Mouse (Mus musculus): Measurements from ENCODE around the gene Tmem199. TPM values are rescaled to one million over a fixed set of nuclear protein-coding genes. Genes with fewer than 3 reads are reported as not detected.
"Not testable (repeated sequence)": the region's sequence is repeated elsewhere in the genome, so short reads cannot be mapped to it uniquely, and the experiment has no call there.

The Tmem199 gene
- polyA plus RNA-seq, 1 experiment from 2014 or later: 45.9 TPM

GRCm38 (mm10) chr11:78544449-78545111 lies 32.6 kb upstream of the Tmem199 start:
- no peak overlapping the region for H3K4me2 ChIP-seq (replicated peaks)
- ATAC-seq (ENCODE audit: low FRiP score, low read depth): no peak
- H3K27ac ChIP-seq: no peak overlapping the region
- H3K4me3 ChIP-seq: no peak overlapping the region
- no peaks in the 10 kb centered on the region for H3K9me3 ChIP-seq
- WGBS: 96% methylated on average over 7 of the region's 7 CpGs
- H3K36me3 ChIP-seq: peaks cover 56% of the 10 kb centered on the region
- no peaks in the 10 kb centered on the region for H3K27me3 ChIP-seq
- H3K4me1 ChIP-seq: peaks cover 17% of the 10 kb centered on the region
- H3K9ac ChIP-seq: no peak overlapping the region

DNA sequence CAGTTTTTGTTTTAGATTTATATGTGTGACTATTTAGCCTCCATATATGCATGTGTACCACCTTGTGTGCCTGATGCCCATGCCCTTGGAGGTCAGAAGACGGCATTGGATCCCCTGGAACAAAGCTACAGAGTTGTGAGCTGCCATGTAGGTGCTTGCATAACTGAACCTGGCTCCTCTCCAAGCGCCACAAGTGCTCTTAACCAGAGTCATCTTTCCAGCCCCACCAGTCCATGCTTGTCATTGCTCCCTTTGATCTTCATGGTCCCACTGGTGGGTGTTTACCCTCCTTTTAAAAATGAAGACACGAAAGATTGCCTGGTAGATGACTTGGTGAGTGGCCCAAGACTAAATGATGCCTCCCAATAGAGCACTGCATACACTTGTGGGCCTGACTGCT lies 28.4 kb upstream of the Tmem199 start:
- H3K27me3 ChIP-seq: no peaks in the 10 kb centered on the region
- 81% methylated on average over 3 of the region's 3 CpGs for WGBS
- H3K36me3 ChIP-seq: peaks cover 66% of the 10 kb centered on the region
- no peaks in the 10 kb centered on the region for H3K9me3 ChIP-seq
- no peak overlapping the region for H3K4me3 ChIP-seq
- H3K9ac ChIP-seq: no peak overlapping the region
- no peak for ATAC-seq (ENCODE audit: low FRiP score, low read depth)
- peaks cover 14% of the 10 kb centered on the region for H3K4me1 ChIP-seq
- no peak overlapping the region for H3K4me2 ChIP-seq (replicated peaks)
- no peak overlapping the region for H3K27ac ChIP-seq

DNA sequence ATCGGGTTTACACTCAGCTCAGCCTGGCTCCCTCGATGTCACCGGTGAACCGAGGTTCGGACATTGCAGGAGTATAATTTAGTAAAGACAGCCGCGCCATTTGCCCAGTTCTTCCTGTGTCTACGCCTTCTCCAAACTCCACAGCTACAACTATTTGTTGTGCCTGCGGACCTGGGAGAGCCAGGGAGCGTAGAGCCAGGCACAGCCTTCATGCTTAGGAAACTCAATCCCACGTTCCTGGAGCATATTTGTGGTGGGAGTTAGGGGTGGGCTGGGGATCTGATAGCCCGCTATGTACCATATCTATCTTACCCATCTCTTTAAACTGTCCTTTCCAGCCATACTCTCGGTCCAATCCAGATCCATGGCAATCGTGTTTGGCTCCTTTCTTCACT lies 24.7 kb upstream of the Tmem199 start:
- 3% methylated on average over 14 of the region's 14 CpGs for WGBS
- peak overlapping the region; percentile 84 for H3K4me3 ChIP-seq
- ATAC-seq (ENCODE audit: low FRiP score, low read depth): peak; percentile 1; the same call in 1 of the 2 replicates
- H3K4me1 ChIP-seq: peaks cover 26% of the 10 kb centered on the region
- H3K9ac ChIP-seq: peak overlapping the region; percentile 88
- H3K9me3 ChIP-seq: no peaks in the 10 kb centered on the region
- H3K27ac ChIP-seq: peak overlapping the region; percentile 87
- H3K4me2 ChIP-seq (replicated peaks): peak overlapping the region; percentile 87
- H3K36me3 ChIP-seq: peaks cover 35% of the 10 kb centered on the region
- H3K27me3 ChIP-seq: no peaks in the 10 kb centered on the region

DNA sequence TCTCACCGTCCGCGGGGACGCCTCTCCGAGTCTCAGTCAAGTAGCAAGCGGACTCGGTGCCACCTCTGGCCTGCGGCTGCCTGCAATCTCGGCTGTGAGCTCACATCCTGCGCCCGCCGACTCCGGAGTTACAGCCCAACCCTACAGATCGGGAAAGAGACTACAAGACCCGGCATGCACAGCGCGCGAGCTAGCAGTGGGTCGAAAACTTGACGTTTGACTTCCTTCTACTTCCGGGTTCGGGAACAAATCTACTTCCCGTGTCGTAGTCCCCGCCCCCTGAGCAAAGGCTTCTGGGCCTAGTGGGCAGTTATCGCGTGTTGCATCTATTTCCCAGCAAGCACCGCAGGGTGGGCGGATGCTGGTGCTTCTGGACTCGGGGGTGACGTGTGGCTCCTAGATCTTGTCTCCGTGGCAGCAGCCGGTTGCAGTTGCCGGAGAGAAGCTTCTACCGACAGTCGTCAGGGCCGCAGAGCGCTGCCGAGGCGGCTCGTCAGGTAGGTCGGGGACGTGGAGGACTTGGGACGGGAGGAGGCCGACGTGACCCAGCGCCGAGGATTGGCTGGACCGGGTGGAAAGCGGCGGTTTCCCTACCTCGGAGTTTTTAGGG lies 24.2 kb upstream of the Tmem199 start, which contains the start of the genes Tnfaip1 and Ift20:
Gene Tnfaip1 (minus strand): TSS at position 253 of the 610 bp plus-strand sequence.
Gene Ift20 (plus strand): TSS at position 282 of the 610 bp plus-strand sequence.
- peak within 1 kb of the TSS; percentile 87 for H3K4me2 ChIP-seq (replicated peaks)
- peaks cover 26% of the 10 kb centered on the region for H3K4me1 ChIP-seq
- H3K4me3 ChIP-seq: peak within 1 kb of the TSS; percentile 84
- H3K27ac ChIP-seq: peak within 1 kb of the TSS; percentile 92
- ATAC-seq (ENCODE audit: low FRiP score, low read depth): peak; percentile 99
- H3K9me3 ChIP-seq: no peaks in the 10 kb centered on the region
- H3K36me3 ChIP-seq: peaks cover 32% of the 10 kb centered on the region
- peak within 1 kb of the TSS; percentile 88 for H3K9ac ChIP-seq
- under 1% methylated on average over 52 of the region's 52 CpGs for WGBS
- no peaks in the 10 kb centered on the region for H3K27me3 ChIP-seq

DNA sequence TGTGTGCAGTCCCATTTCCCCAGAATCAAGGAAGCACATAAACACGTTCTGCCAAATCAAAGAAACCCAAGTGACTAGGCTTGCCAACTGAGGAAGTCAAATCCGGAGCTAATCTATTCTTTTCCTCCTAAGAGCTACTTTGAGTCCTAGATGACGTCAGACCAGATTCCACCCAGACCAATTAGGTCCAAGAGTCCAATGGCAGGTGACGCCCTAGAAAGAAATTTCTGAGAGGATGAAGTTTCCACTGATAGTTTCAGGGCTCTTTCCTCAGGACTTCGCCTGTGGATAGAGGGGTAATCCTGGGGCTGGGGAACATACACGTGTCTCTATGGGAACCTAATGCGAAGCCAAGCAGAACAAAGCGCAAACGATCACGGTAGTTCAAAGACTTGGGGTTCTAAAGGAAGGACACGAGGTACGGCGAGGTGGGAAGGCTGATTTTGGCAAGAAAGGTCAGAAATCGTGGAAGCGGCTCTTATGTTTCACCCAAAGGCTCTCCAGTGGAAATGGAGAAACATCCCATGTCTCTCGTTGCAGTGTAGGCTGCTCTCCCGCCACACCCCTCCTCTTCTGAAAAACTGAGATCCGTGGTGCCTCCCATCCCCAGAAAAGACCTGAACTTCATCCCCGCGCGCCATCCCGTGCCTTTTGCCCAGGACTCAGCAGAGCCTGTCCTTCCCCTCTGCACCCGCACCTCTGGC lies 23.6 kb upstream of the Tmem199 start:
- no peak; the same call in 1 of the 2 replicates for ATAC-seq (ENCODE audit: low FRiP score, low read depth)
- under 1% methylated on average over 23 of the region's 23 CpGs for WGBS
- H3K4me3 ChIP-seq: peak overlapping the region; percentile 84

DNA sequence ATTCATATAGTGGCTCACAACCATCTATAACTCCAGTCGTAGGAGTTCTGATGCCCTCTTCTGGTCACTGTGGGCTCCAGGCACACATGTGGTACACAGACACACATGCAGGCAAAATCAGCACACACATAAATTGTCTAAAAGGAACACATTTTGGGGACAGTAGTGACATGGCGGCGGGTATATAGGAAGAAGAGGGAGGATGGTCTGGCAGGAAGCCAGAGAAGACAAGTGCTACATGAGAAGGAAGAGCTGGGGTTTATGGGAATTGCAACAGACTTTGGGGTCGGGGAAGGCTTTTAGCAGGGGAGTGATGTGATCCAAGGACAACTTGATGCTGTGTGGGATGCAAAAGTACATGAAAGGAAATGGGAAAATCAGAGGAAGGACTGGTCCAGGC lies 22.5 kb upstream of the Tmem199 start:
- Histone ChIP-seq H3K9ac (peak overlapping the region; percentile 79), H3K27me3 (no peaks in the 10 kb centered on the region), H3K4me3 (peak overlapping the region; percentile 84), H3K9me3 (no peaks in the 10 kb centered on the region), H3K4me2 (replicated peaks) (peak overlapping the region; percentile 82), H3K36me3 (peaks cover 33% of the 10 kb centered on the region), H3K27ac (no peak overlapping the region), H3K4me1 (peaks cover 26% of the 10 kb centered on the region)
- ATAC-seq (ENCODE audit: low FRiP score, low read depth): no peak
- 84% methylated on average over 4 of the region's 4 CpGs for WGBS

More for the DNA sequence above, 23.6 kb upstream of the Tmem199 start:
- H3K9ac ChIP-seq: peak overlapping the region; percentile 79
- H3K27ac ChIP-seq: peak overlapping the region; percentile 92
- peaks cover 26% of the 10 kb centered on the region for H3K4me1 ChIP-seq
- peaks cover 33% of the 10 kb centered on the region for H3K36me3 ChIP-seq
- H3K9me3 ChIP-seq: no peaks in the 10 kb centered on the region
- no peaks in the 10 kb centered on the region for H3K27me3 ChIP-seq
- H3K4me2 ChIP-seq (replicated peaks): peak overlapping the region; percentile 82

GRCm38 (mm10) chr11:78531515-78531914 lies 19.5 kb upstream of the Tmem199 start:
- H3K9ac ChIP-seq; ATAC-seq (ENCODE audit: low FRiP score, low read depth); H3K4me2 ChIP-seq (replicated peaks); H3K27me3 ChIP-seq; H3K27ac ChIP-seq; H3K9me3 ChIP-seq; H3K4me3 ChIP-seq: not testable (repeated sequence)
- H3K4me1 ChIP-seq: peaks cover 12% of the 10 kb centered on the region
- WGBS: 89% methylated on average over 10 of the region's 10 CpGs
- peaks cover 51% of the 10 kb centered on the region for H3K36me3 ChIP-seq

- H3K4me1 ChIP-seq: peaks cover 12% of the 10 kb centered on the region
- H3K4me2 ChIP-seq (replicated peaks): no peak overlapping the region
- 77% methylated on average over 6 of the region's 6 CpGs for WGBS
- H3K36me3 ChIP-seq: peaks cover 56% of the 10 kb centered on the region
- no peak overlapping the region for H3K27ac ChIP-seq
- no peaks in the 10 kb centered on the region for H3K27me3 ChIP-seq
- ATAC-seq (ENCODE audit: low FRiP score, low read depth): no peak
- no peak overlapping the region for H3K9ac ChIP-seq
- no peaks in the 10 kb centered on the region for H3K9me3 ChIP-seq
- no peak overlapping the region for H3K4me3 ChIP-seq
These were observed 19.1 kb upstream of the Tmem199 start for GRCm38 (mm10) chr11:78531046-78531445.

GRCm38 (mm10) chr11:78530001-78530400 lies 18.0 kb upstream of the Tmem199 start:
- no peaks in the 10 kb centered on the region for H3K9me3 ChIP-seq
- ATAC-seq (ENCODE audit: low FRiP score, low read depth): no peak
- no peaks in the 10 kb centered on the region for H3K27me3 ChIP-seq
- no peak overlapping the region for H3K4me2 ChIP-seq (replicated peaks)
- H3K4me3 ChIP-seq: no peak overlapping the region
- peaks cover 66% of the 10 kb centered on the region for H3K36me3 ChIP-seq
- no peak overlapping the region for H3K27ac ChIP-seq
- peaks cover 9% of the 10 kb centered on the region for H3K4me1 ChIP-seq
- WGBS: 93% methylated on average over 12 of the region's 12 CpGs
- no peak overlapping the region for H3K9ac ChIP-seq

GRCm38 (mm10) chr11:78528714-78529113 lies 16.7 kb upstream of the Tmem199 start:
- no peak overlapping the region for H3K9ac ChIP-seq
- H3K9me3 ChIP-seq: no peaks in the 10 kb centered on the region
- no peak overlapping the region for H3K4me2 ChIP-seq (replicated peaks)
- no peak for ATAC-seq (ENCODE audit: low FRiP score, low read depth)
- no peak overlapping the region for H3K4me3 ChIP-seq
- H3K27me3 ChIP-seq: no peaks in the 10 kb centered on the region
- WGBS: 91% methylated on average over 9 of the region's 9 CpGs
- no peaks in the 10 kb centered on the region for H3K4me1 ChIP-seq
- no peak overlapping the region for H3K27ac ChIP-seq
- peaks cover 79% of the 10 kb centered on the region for H3K36me3 ChIP-seq

- Histone ChIP-seq H3K9me3 (no peaks in the 10 kb centered on the region), H3K9ac (no peak overlapping the region), H3K4me3 (no peak overlapping the region), H3K36me3 (peaks cover 100% of the 10 kb centered on the region), H3K4me1 (no peaks in the 10 kb centered on the region), H3K4me2 (replicated peaks) (no peak overlapping the region), H3K27me3 (no peaks in the 10 kb centered on the region), H3K27ac (no peak overlapping the region)
- WGBS: 81% methylated on average over 2 of the region's 2 CpGs
- no peak for ATAC-seq (ENCODE audit: low FRiP score, low read depth)
These were observed 12.9 kb upstream of the Tmem199 start for GRCm38 (mm10) chr11:78524838-78525237.

Data from limb, embryonic 13.5 days (tissue).